Mouse (Mus musculus): Measurements from ENCODE around the gene Clca3a2. TPM values are rescaled to one million over a fixed set of nuclear protein-coding genes. Genes with fewer than 3 reads are reported as not detected.
"Not testable (repeated sequence)": the region's sequence is repeated elsewhere in the genome, so short reads cannot be mapped to it uniquely, and the experiment has no call there.

The Clca3a2 gene
- polyA plus RNA-seq (2012) = not detected in 2 replicates

DNA sequence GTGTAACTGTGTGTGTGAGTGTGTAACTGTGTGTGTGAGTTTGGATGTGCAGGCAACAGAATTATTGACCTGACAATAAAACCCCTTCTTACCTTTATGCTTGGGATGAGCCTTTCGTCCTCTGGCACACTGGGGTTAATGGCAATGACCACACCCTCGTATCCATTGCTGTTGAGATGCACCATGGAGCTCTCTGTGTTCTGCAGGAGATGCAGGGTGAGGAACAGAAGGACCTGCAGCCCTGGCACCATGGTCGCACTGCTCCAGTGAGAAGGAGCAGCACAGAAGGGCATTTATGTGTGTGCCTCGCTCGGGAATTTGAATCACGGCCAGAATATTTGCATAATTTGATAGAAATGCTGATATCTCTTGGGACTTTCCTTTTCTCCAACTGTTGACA, at the start of gene Clca3a2:
Gene Clca3a2 (minus strand): TSS at position 276 of the 400 bp plus-strand sequence.
- H3K36me3 ChIP-seq (ENCODE audit: control insufficient read depth); H3K4me3 ChIP-seq (replicated peaks); H3K9me3 ChIP-seq (ENCODE audit: control insufficient read depth, low read length); H3K4me1 ChIP-seq (ENCODE audit: control insufficient read depth); H3K27me3 ChIP-seq (ENCODE audit: control insufficient read depth): not testable (repeated sequence)

DNA sequence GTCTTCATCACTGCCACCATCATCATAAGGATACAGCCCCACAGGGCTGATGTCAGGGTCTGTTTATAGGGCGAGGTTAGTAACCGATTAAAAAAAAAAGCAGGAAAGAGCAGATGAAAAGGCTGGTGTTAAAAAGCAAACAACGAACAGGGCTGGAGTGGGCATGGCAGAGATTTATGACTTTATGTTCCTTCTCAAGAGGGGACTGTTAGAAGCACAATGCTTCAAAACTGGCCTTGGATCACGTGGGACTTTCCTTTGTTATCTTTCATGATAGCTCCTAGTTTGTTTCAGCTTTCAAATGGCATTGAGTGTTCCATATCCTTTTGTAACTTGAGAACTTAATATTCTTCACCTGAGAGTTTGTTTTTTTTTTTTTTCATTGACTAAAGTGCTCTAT, 30.3 kb upstream of the Clca3a2 start:
- H3K9me3 ChIP-seq (ENCODE audit: control insufficient read depth, low read length) = no peaks in the 10 kb centered on the region
- no peak overlapping the region for H3K4me3 ChIP-seq (replicated peaks)
- H3K27me3 ChIP-seq (ENCODE audit: control insufficient read depth) = no peaks in the 10 kb centered on the region
- no peaks in the 10 kb centered on the region for H3K36me3 ChIP-seq (ENCODE audit: control insufficient read depth)
- TF ChIP-seq GATA1 (IDR thresholded peaks at IDR 0.05; ENCODE audit: low read length) (no peak), TAL1 (IDR thresholded peaks at IDR 0.05; ENCODE audit: low read length) (no peak)
- no peaks in the 10 kb centered on the region for H3K4me1 ChIP-seq (ENCODE audit: control insufficient read depth)

DNA sequence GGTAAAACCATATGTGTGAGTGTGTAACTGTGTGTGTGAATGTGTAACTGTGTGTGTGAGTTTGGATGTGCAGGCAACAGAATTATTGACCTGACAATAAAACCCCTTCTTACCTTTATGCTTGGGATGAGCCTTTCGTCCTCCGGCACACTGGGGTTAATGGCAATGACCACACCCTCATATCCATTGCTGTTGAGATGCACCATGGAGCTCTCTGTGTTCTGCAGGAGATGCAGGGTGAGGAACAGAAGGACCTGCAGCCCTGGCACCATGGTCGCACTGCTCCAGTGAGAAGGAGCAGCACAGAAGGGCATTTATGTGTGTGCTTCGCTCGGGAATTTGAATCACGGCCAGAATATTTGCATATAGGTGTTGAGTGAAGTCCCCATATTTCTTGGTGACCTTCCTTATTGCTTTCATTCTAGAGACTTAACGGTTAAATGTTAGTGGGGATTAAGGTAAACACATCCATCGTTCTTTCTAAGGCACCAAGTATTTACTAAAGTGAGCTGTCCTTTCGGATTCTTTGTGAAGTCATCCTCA, 29.8 kb upstream of the Clca3a2 start, which contains the start of gene Clca3b:
Gene Clca3b (minus strand): TSS at position 344 of the 543 bp plus-strand sequence.
- not testable (repeated sequence) for H3K27me3 ChIP-seq (ENCODE audit: control insufficient read depth); H3K36me3 ChIP-seq (ENCODE audit: control insufficient read depth); H3K9me3 ChIP-seq (ENCODE audit: control insufficient read depth, low read length); H3K4me1 ChIP-seq (ENCODE audit: control insufficient read depth); H3K4me3 ChIP-seq (replicated peaks)

DNA sequence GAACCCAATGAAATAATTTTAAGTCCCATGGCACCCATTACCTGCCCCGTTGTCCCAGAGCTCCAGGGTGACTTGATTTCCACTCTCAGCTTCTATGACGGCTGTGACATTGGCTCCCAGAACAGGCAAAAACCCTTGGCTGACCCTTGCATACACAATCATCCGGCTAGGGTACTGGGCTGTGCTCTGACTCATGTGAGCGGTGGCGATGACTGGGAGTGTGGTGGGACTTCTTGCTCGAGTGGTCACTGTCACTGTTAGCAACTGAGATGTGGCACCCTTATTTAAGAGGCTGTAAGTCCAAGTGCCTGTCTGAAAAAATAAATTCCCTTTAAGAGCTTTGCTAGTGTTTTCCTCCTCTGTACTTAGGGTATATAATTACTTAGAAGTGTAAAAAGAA, 8.0 kb upstream of the Clca3a2 start:
- Histone ChIP-seq H3K36me3 (ENCODE audit: control insufficient read depth) (no peaks in the 10 kb centered on the region), H3K9me3 (ENCODE audit: control insufficient read depth, low read length) (no peaks in the 10 kb centered on the region), H3K4me1 (ENCODE audit: control insufficient read depth) (no peaks in the 10 kb centered on the region), H3K27me3 (ENCODE audit: control insufficient read depth) (no peaks in the 10 kb centered on the region), H3K4me3 (replicated peaks) (no peak overlapping the region)
- TF ChIP-seq GATA1 (IDR thresholded peaks at IDR 0.05; ENCODE audit: low read length) (no peak), TAL1 (IDR thresholded peaks at IDR 0.05; ENCODE audit: low read length) (no peak)

DNA sequence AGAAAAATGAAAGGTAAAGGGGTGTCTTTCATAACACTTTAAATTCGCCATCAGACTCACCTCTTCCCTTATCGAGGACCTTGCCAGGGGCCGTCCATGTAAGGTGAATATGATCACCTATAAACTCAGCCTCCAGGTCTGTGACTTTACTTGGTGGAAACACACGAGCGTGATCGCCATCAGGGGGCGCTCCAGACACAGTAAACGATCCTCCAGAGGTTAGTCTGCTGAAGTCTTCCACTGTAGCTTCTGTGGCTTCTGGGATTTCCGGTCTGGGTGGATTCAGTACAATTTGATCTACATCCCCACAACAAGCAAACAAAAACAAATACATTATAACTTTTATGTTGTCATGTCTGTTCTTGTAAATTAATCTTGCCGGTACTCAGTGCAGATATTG, 5.9 kb upstream of the Clca3a2 start:
- no peak overlapping the region for H3K4me3 ChIP-seq (replicated peaks)
- no peaks in the 10 kb centered on the region for H3K36me3 ChIP-seq (ENCODE audit: control insufficient read depth)

DNA sequence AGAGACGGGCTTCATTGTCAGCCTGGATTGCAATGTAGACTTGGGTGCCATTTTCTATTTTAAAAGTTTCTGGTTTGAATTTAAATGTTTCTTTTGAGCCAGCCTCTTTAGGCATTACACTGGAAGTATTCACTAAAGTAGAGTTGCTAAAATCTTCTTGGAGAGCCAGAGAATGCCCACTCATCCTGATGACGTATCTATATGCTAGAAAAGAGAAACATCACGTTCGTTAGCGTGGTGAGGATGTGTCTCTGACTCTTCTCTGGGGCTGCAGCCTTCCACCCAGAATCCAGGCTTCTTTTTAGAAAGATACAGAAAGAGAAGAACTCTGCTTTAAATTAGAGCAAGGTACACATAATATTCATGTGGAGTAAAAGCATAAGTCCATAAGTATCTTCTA, 4.0 kb upstream of the Clca3a2 start:
- TF ChIP-seq GATA1 (IDR thresholded peaks at IDR 0.05; ENCODE audit: low read length) (no peak), TAL1 (IDR thresholded peaks at IDR 0.05; ENCODE audit: low read length) (no peak)
- Histone ChIP-seq H3K27me3 (ENCODE audit: control insufficient read depth) (no peaks in the 10 kb centered on the region), H3K4me1 (ENCODE audit: control insufficient read depth) (no peaks in the 10 kb centered on the region), H3K36me3 (ENCODE audit: control insufficient read depth) (no peaks in the 10 kb centered on the region), H3K4me3 (replicated peaks) (no peak overlapping the region), H3K9me3 (ENCODE audit: control insufficient read depth, low read length) (no peaks in the 10 kb centered on the region)

More for the DNA sequence above, 5.9 kb upstream of the Clca3a2 start:
- Histone ChIP-seq H3K4me1 (ENCODE audit: control insufficient read depth) (no peaks in the 10 kb centered on the region), H3K9me3 (ENCODE audit: control insufficient read depth, low read length) (no peaks in the 10 kb centered on the region), H3K27me3 (ENCODE audit: control insufficient read depth) (no peaks in the 10 kb centered on the region)
- TF ChIP-seq TAL1 (IDR thresholded peaks at IDR 0.05; ENCODE audit: low read length) = no peak

DNA sequence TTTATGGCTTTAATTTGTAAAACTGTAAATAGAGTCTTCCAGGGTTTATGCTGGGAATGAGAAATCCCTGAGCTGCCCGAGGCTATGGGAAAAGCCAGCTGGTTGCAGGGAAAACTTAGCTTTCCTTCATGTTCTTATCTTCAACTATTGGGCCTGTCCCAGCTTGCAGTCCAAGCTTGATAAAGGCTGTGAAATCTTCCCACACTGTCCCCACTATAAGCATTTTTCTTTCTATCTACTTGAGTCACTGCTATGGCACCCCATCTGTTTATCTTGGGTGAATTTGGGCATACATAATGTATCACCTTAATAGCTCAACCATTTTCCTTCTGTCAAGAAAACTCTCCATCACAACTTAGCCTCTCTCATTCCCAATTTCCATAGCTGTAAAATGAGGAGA, 1.3 kb upstream of the Clca3a2 start:
- Histone ChIP-seq H3K4me3 (replicated peaks) (no peak overlapping the region), H3K27me3 (ENCODE audit: control insufficient read depth) (no peaks in the 10 kb centered on the region), H3K4me1 (ENCODE audit: control insufficient read depth) (no peaks in the 10 kb centered on the region), H3K9me3 (ENCODE audit: control insufficient read depth, low read length) (no peaks in the 10 kb centered on the region), H3K36me3 (ENCODE audit: control insufficient read depth) (no peaks in the 10 kb centered on the region)
- TF ChIP-seq TAL1 (IDR thresholded peaks at IDR 0.05; ENCODE audit: low read length) = no peak
- no peak for TF ChIP-seq GATA1 (IDR thresholded peaks at IDR 0.05; ENCODE audit: low read length)

DNA sequence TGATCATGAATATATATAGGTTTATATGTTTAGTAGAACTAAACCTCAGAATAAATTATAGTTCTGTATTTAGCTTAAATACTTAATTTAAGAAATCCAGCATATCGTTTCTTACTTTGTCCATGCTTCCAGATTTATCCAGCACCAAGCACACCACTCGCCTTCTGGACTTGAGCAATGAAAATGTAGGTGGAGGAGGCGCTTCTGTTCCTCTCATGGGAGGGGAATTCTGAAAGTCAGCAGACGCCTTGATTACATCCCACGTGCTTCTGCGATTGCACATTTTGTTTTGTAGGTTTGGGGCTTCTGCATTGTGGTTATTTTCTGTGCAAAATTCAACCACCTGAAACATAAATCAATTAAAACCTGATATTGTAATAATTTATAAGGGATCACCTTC, 6.0 kb downstream of the Clca3a2 start:
- not testable (repeated sequence) for H3K27me3 ChIP-seq (ENCODE audit: control insufficient read depth); H3K36me3 ChIP-seq (ENCODE audit: control insufficient read depth); H3K9me3 ChIP-seq (ENCODE audit: control insufficient read depth, low read length); H3K4me3 ChIP-seq (replicated peaks); H3K4me1 ChIP-seq (ENCODE audit: control insufficient read depth)

DNA sequence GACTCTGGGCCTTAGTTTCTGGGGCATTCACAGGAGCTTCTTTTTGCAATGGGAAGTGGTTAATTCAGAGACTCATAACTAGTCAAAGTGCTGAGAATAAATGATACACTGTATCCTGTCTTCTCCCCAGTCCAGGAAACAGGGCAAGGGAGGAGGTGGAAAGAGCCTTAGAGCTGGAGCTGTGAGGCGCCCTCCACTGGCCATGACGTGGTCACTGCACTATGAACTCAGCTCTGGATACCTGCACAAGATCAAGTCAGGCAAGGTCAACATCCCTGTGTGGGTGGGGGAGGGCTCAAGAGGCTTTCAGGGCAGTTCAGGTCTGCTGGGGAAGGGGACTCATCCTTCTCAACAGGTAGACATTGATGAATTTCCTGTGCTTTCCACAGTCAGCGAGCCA, 7.5 kb downstream of the Clca3a2 start:
- TF ChIP-seq GATA1 (IDR thresholded peaks at IDR 0.05; ENCODE audit: low read length) (no peak), TAL1 (IDR thresholded peaks at IDR 0.05; ENCODE audit: low read length) (no peak)
- H3K4me3 ChIP-seq (replicated peaks) = no peak overlapping the region
- H3K4me1 ChIP-seq (ENCODE audit: control insufficient read depth) = no peaks in the 10 kb centered on the region
- no peaks in the 10 kb centered on the region for H3K36me3 ChIP-seq (ENCODE audit: control insufficient read depth)
- H3K27me3 ChIP-seq (ENCODE audit: control insufficient read depth) = no peaks in the 10 kb centered on the region
- no peaks in the 10 kb centered on the region for H3K9me3 ChIP-seq (ENCODE audit: control insufficient read depth, low read length)

DNA sequence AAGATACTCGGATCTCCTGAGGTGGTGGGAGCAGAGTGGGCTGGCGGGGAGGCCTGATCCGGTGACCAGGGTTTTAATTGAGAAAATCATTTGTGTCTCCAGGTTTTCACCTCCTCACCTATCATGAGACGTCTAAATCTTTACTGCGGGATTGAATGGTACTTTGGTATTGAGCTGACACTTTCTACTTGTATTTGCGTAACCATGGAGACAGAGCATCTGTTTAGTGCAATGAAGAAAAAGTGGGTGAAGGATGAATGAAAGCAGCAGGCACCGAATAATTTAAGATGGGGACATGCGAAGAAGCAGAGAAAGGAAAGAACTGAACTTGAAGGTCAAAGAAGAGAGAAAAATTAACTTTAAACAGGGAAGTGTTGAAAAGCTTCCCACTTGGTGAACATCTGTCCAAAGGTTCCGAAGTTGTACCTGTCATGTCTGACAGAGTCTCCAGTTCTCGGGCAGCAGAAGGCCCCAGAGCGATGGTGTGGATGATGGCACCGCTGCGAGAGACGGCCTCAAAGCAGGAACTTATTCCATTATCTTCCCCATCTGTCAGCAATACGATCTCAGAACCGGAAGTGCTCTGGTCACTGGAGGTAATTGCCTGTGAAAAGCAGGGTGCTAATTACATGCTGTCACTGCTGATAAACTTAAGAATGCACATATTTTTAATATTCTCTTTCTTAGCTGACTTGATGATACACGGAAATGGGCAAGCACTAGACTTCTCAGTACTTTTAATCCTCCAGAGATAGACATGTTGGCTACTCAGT, 11.0 kb downstream of the Clca3a2 start:
- H3K27me3 ChIP-seq (ENCODE audit: control insufficient read depth); H3K4me1 ChIP-seq (ENCODE audit: control insufficient read depth); H3K9me3 ChIP-seq (ENCODE audit: control insufficient read depth, low read length); H3K36me3 ChIP-seq (ENCODE audit: control insufficient read depth); H3K4me3 ChIP-seq (replicated peaks): not testable (repeated sequence)

DNA sequence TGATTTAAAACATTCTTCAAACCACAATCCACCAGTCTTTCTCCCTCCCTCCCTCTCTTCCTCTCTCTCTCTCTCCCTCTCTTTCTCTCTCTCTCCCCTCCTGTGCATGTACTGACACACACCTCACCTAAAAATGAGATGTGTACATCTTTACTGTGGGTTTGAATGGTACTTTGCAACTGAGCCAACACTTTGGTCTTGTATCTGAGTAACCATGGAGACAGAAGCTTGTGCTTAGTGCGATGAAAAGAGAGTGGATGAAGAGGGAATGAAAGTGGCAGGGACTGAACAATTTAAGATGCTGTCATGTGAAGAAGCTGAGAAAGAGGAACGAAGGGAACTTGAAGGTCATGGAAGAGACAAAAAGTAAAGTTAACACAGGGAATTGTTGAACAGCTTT, 12.7 kb downstream of the Clca3a2 start:
- not testable (repeated sequence) for H3K36me3 ChIP-seq (ENCODE audit: control insufficient read depth); H3K4me1 ChIP-seq (ENCODE audit: control insufficient read depth); H3K9me3 ChIP-seq (ENCODE audit: control insufficient read depth, low read length); H3K27me3 ChIP-seq (ENCODE audit: control insufficient read depth); H3K4me3 ChIP-seq (replicated peaks)
